Mouse (Mus musculus): ENCODE results near the gene Ints14. TPM values are rescaled to one million over a fixed set of nuclear protein-coding genes. Genes with fewer than 3 reads are reported as not detected.

The Ints14 gene
- 31.5 and 32.2 TPM in 2 replicates for polyA plus RNA-seq (2012)

GRCm38 (mm10) chr9:64960117-64960977 lies at the start of gene Ints14:
Gene Ints14 (plus strand): TSS chr9:64960905.

GRCm38 (mm10) chr9:64951161-64951657 lies 9.5 kb upstream of the Ints14 start, which contains the start of gene Slc24a1:
Gene Slc24a1 (minus strand): TSS chr9:64951607.

GRCm38 (mm10) chr9:65020991-65021886 lies 60.5 kb downstream of the Ints14 start, which contains the start of gene Hacd3:
Gene Hacd3 (minus strand): TSS chr9:65021693.

GRCm38 (mm10) chr9:65032269-65033108 lies 71.8 kb downstream of the Ints14 start, which contains the start of gene Dpp8:
Gene Dpp8 (plus strand): TSS chr9:65032414.

Other genes with a start within 250 kb of the Ints14 start
- gene Rab11a, start 223.1 kb upstream of the Ints14 start, polyA plus RNA-seq (2012) = 92.1 and 93.7 TPM in 2 replicates
- gene Dennd4a, start 149.6 kb upstream of the Ints14 start, polyA plus RNA-seq (2012) = 10.6 and 16.9 TPM in 2 replicates
- gene Slc24a1, start 9.3 kb upstream of the Ints14 start, polyA plus RNA-seq (2012) = not detected in 2 replicates
- gene Hacd3, start 60.8 kb downstream of the Ints14 start, polyA plus RNA-seq (2012) = 2.8 and 3.7 TPM in 2 replicates
- gene Dpp8, start 71.5 kb downstream of the Ints14 start, polyA plus RNA-seq (2012) = 9.0 and 11.3 TPM in 2 replicates
- gene Igdcc4, start 140.6 kb downstream of the Ints14 start, polyA plus RNA-seq (2012) = 0.59 and 1.1 TPM in 2 replicates
- gene Igdcc3, start 180.3 kb downstream of the Ints14 start, polyA plus RNA-seq (2012) = not detected in 2 replicates
- 5.2 and 6.4 TPM in 2 replicates for gene Parp16, start 234.4 kb downstream of the Ints14 start, polyA plus RNA-seq (2012)